Mouse (Mus musculus) hematopoietic stem cell, adult 5-6 weeks (primary cell): ENCODE results near the gene Ddhd1. TPM values are rescaled to one million over a fixed set of nuclear protein-coding genes. Genes with fewer than 3 reads are reported as not detected.

Experiments used
- ATAC-seq, 2 experiments: fragments of 125-278 bp in 1 of 2; replicated peaks in 1 of 2; 2 replicates each; pipeline ENCODE4 v1.8.0; 2016 to 2017; ENCODE audit warnings: inconsistent platforms in 2 of 2, mild to moderate bottlenecking in 2 of 2, moderate number of reproducible peaks in 2 of 2, low read depth in 1 of 2, moderate TSS enrichment in 1 of 2; ENCODE audit not compliant: low FRiP score in 2 of 2, poor library complexity in 2 of 2, severe bottlenecking in 2 of 2, insufficient read depth in 1 of 2, low TSS enrichment in 1 of 2
- total RNA-seq: library from RNA; stranded (forward); fragments of 172-1452, 232-1000 nt; gene quantifications from 2 replicates; pipeline ENCODE4 v1.2.3, GENCODE M21; 2017

The Ddhd1 gene
- total RNA-seq, 1 experiment from 2014 or later = 41.4 TPM

DNA sequence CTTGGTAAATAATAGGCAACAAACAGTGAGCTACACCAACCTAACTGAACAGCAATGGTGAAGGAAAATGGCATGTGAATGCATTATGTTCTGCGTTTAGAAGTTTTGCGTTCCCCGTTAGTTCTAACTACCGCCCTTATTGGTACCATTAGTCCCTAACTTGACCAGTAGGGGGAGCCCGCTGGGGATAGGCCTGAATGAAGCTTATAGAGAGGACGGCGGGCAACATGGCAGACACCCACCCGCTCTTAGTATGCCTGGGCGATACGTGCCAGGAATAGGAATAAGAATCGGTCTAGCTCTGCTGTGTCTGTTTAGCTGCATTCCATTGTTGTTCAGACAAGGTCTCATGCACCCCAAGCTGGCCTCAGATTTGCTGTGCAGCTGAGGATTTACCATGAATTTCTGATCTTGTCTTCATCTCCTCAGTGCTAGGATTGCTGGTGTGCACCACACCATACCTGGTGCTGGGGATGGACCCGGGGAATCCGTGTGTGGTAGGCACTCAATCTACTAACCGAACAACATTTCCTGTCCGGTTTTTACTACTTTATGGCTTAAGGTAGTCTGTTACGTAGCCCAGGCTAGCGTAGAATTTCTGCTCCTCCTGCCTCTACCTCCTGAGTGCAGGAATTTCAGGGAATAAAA, 106.7 kb downstream of the Ddhd1 start:
- ATAC-seq = peak; percentile 25 to 37; a peak in 2 of 4 replicates

DNA sequence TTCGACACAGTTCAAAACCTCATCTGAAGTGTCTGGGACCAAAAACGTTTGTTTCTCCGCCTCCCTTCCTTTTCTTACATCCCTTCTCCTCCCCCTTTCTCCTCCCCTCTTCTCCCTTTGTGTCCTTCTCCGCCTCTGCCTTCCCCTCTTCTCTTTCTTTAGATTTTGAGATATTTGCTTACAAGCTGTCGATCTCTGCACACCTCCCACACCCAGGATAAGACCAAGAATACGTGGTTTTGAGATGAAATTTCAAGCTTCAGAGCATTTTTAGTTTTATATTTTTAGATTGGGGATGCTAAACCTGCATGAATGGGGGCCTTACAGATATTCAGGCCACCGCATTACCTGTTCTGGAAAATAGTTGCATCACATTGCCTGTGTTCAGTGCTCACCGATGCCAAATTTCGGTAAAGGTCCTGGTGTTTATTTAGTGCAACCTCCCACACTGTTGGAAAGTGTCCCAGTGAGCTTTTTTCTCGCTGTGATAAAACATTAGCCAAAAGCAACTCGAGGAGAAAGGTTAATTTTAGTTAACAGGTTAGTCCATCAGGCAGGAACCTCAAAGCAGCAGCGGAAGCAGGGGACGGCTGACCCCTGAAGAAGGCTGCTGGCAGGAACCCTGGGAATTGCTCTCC, 107.8 kb downstream of the Ddhd1 start:
- ATAC-seq = no peak

DNA sequence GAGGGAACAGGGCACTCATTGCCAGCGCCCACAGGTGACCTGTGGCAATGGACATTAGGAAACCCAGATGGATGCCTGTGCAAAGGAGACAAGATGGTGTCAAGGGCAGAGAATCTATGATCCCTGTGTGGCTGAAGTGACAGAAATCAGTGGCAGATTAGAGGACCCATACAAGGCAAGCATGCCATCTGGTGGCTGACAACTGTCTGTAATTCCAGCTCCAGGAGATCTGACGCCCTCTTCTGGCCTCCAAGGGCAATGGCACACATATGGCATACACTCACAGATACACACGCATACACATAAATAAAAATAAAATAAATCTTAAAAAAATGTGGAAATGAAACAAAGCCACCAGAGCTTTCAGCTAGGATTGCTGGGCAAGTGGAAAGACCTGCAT, 109.8 kb downstream of the Ddhd1 start:
- ATAC-seq = no peak

DNA sequence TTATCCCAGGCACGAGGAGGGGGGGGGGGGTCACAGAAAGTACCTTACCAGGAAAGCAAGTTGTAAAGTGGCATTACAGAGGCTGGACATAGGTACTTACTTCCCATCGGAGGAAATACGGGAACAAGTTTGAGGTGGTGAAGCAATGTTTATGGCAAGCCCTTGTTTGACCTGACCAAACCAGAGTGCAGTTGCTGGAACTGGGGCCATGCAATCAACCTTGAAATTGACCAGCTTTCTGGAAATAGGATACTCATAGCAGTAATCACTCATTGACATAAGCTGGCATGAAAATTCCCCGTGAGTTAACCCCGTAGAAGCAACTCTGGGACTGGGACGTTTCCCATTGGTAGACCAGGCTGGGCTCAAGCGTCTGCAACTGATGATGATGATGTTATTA, 113.0 kb downstream of the Ddhd1 start:
- ATAC-seq = no peak

DNA sequence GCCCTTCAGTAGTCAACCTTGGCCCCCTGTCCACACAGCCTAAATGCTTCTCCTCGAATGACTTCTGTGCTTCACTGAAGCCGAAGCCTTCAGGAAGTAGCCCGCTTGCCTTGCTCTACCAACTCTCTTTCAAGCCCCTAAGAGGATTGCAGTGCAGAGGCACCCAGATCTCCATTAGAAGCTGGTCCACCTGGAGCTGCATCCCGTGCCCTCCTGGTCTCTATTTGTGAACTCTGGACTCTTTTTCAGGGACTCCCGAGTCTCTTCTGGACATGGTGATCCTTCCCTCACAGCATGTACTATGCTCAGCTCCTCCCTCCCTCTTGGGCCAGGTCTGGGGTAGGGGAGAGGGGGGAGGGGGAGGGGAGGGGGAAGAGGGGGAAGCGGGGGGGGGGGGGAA, 113.9 kb downstream of the Ddhd1 start:
- ATAC-seq = no peak

DNA sequence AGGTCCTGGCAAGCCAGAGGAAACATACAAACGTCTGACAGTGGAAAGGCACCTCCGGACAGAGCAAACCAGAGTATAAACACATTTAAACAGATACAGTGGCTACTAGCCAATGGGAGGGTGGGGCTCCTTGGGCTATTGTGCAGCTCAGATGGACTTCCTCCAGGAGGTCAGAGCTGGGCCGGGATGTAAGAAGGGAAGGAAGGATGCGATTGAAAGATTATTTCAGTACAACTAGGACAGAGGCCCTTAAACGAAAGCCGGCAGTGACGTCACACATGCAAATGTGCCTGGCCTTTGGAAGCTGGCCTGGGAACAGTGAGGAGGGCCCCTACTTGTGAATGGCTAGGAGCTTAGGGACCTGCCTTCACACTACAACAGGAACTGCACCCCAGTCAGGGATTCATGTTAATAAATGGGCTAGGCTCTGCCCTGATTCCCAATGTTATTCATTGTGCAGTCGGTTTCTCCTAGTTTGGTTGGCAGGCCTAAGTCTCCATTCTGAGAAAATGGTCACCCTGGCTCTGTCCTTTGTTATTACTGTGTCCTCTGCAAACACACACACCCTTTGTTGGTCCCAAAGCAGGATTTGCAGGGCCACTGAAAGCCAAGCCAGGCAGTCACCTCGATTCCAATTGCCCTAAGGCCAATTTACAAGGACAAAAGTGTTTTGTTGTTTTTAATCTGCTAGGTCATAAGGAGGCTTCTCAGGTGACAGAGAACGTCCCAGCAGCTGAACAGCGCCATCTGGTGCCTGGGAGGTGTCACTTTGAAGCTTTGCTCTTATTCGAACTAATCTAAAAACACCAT, 118.1 kb downstream of the Ddhd1 start:
- no peak; a peak in 1 of 4 replicates for ATAC-seq

Other genes starting within 250 kb of the Ddhd1 start
- gene Fermt2, start 128.0 kb downstream of the Ddhd1 start, total RNA-seq = 0.75 TPM in 1 of 2 replicates, not detected in the other